Mouse (Mus musculus) ovary, postnatal 14 days (tissue): Measurements from ENCODE around the gene Syne1.
A peak's percentile ranks its signal among the peaks of the same experiment; 100 is the strongest.

Experiments used
- DNase-seq: peaks from one replicate; pipeline ENCODE4 v3.0.0; 2022; ENCODE audit warnings: low spot score

The Syne1 gene

DNA sequence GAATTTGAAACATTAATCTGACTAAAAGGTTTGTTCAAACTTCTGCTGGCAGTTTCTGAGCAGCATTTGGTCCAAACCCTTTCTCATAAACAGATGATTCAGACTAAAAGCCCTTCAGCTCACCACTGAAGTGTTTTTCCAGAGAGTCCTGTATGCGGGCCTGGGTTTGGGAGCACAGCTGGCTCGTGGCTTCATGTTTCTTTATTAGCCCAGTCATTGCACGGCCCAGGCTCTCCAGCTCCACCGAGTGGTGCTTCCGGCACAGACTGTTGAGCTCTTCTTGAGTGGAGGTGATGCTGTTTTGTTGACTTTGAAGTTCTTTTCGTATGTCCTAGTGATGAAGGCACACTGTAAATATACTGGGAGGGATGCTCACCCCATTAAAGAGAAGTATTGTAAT is 245.7 kb downstream of the Syne1 start:
- DNase-seq, result no peak

DNA sequence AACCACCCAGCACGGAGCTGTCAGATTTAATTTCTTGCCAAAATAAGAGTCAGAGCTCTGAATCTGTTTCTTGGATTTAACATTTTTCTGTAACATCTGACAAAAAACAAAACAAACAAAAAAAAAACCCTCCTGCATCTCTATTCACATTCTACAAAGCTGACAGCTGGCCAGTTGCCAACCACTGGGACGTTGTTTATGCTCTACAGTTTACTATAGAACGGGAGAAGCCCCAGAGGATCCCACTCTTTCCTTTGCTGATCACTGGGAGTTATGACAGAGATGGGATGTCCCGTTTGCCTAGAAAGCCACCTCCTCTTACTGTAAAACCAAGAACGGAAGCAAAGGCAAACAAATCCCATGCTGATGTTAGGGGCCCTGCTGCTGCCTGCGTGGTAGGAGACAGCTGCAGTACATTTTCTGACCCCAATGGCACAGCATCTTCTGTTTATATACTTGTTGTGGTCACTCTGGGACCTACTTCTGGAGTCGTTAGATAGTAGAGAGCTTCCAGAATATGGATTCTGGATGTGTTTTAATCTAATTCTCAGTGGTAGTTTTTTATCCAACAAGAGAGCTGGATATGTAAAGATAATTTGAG is 255.9 kb downstream of the Syne1 start:
- DNase-seq, result no peak

DNA sequence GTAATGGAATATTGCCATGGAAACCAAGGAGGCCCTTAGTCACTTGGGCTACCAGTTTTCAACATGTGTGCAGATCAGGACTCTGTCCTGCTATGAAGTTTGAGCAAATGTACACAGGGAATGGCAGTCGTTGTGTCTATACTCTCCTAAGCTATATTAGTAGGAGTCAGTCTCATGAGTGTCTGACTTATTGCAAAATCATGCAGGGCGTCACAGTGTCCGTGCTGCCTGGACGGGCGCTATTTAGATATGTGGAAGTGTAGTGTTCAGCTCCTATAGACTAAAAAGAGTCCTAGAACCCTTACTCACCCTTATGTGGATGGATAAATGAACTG is 261.7 kb downstream of the Syne1 start:
- no peak for DNase-seq

DNA sequence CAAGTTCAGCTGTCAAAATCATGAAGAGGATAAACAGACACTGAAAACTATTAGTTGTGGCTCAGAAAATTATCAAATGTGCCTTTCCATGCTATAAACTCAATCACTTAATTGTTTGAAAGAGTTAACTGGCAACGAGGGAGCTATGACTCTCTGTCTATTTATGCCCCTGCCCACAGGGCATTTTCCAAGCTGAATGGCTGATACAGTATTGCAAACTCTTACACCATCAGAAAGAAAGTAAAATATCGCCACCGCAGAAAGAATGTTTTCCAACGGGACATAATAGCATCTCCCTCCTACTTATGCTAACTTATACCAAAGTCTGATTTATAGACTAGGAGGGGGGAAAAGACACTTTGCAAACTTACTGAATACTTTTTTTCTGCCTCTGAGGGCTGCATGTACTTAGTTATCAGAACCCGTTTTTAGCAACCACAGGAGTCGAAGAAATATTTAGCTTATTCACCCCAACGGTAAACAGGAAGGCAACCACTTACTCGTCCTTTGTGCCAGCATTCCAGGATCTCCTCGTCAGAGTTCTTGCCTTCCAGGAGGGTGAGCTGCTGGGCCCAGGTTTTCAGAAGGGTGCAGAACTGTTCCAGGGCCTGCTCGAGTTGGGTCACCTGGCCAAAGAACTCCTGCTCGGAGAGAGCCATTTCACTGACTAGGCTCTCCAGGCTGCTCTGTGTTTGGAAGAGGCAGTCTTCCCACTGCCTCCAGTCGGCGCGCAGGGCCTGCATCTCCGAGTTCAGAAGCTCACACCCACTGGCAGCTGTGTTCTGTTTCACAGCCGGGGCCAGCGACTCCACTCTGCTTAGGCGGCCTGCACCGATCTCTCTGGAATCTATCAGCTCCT is 262.3 kb downstream of the Syne1 start:
- DNase-seq, result peak; percentile 44

DNA sequence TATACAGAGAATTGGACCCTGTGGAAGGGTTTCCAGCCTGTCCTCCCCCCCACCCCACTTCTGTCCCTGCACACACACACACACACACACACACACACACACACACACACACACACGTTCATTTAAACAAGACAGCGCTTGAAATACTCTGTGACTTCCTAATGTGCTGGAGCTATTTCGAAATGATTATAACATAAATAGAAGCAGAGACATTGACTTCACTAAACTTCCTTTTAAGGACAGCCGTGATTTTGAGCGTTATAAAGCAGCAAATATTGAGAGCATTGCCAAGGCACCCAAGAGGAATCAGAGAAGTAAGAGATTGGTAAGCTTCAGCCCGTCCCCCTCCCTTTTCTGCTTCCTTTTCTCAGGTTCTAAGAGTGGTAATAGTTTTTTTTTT is 263.0 kb downstream of the Syne1 start:
- DNase-seq, result no peak

DNA sequence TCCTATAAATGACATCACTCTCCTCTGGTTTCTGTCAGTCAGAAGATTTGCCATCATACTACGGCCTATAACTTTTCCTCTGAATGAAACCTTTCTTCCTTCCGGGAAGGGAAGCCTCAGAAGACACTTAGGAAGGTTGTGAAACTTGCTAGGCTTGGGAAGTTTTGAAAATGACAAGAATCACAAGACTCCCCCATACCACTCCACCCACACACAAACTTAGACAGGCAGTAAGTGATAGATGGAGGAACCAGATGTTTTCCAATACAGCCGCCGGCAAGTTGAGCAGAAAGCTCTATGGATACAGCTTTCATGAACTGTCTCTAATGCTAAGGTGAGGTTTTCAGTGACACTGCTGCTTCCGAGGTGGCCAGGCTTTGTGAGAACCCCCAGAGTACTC is 275.5 kb downstream of the Syne1 start:
- no peak for DNase-seq

DNA sequence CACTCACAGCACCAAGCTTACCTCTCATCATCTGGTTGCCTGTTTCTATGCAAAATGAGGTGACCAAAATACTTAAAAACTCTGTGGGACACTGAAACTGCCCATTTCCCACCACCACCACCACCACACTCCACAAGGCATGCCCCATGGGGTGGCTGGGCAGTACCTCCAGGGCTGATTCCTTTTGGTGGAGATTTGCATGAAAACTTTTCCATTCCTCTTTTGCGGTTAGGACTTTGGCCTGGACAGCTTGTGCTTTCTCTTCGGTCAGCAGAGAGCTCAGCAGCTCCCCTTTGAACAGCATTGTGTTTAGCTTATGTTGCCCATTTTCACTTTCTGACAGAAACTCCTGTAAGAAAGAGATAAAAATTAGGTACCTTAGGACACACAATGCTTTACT is 280.6 kb downstream of the Syne1 start:
- DNase-seq, result no peak

DNA sequence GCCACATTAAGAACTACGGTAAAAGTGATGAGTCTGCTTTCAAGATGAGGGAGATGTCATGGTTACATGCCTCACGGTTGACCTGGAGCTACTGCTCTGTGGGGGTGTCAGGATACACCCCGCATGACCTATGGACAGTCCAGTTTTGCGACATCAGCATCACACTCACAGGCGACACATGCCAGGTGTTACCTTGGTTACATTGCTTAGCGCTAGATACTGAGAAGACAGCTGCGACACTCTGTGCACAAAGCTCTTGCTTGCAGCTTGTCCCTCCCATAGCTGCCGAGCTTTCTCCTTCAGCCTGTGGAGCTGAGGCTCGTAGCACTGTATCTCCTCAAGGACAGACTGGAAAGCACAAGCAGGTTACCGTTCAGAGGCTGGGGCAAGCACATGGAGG is 286.9 kb downstream of the Syne1 start:
- no peak for DNase-seq

DNA sequence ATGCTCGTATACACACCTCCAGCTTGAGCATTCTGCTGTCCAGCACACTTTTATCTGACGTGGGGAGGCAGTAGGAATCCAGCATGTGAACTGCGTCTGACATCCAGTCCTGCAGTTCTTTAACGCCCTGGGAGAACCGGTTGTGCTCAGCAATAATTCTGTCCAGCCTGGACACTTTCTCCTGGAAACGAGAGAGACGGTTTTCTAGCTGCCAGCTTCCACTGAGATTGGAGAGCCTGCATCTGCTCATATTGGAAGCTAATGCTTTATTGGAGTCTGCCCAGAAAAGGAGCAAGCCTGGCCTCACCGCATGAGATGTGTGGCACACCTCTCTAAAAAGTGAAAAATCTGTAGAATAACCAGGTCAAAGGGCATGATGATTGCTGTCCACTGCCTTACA is 288.6 kb downstream of the Syne1 start:
- DNase-seq, result no peak

DNA sequence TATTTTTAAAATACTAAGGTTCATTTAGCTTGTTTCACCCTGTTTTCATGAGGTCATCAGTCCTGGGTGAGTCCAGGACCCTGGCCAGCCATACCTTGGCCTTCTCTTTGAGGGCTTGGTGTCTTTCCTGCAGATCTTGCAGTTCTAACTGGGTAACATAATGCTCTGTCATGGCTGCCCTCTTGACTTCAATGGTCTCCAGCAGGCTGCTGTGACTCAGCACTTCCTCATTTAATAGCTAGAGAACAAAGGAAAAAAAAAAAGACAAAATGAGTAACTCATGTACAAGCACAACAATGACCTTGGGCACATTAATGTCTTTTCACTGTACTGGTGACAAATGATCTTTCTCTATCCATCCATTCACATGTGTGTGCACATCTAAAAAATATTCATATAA is 294.6 kb downstream of the Syne1 start:
- DNase-seq, result no peak

DNA sequence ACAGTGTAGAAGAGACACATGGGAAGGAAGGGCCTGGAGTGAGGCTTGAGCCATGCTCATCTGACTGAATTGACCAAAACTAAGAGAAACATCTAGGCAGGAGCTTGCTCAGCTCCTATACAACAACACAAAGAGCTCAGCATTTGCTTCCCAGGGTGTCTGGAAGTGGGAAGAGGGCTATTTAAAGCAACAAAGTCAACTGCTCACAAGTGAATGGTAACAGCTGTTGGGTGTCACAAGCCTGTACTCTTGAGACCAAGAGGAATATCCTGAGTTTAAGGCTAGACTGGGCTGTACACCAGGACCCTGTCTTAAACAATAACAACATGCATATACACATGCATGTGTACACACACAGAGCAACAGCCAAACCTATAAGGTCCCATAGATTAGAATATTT is 297.5 kb downstream of the Syne1 start:
- DNase-seq, result no peak

DNA sequence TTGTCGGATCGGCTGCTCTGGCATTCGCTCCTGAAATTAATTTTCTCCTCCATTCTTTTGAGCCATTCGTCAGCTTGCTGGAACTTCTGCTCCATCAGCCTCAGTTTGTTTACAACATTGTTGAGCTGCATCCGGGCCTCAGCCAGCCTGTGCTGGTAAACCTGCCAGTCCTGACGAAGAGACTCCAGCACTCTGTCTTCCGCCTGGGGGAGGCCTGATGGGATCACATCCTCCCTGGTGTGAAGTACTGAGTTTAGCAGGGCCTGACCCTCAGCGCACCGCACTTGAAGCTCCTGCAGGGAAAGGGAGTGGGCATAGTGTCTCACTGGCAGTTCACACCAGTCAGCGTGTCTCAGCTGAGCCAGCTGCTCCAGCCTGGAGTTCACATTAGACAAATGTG is 300.6 kb downstream of the Syne1 start:
- DNase-seq, result no peak

DNA sequence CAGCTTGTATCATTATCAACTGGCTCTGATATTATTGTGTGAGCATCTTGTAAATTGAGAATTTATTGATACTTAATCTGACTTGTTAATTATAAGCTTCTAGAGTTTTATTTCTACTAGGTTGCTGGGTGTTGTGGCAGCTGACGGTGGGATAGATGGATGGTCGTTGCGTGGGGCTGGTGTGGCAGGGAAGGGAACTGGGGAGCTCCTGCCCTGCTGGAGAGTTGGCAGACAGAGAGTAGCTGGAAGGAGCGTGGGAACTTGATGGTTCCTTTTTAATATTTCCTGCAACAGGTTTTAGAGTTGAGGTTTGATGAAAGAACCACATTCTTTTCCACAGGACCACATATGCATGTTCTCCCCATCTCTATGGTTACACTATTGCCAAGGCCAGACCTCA is 311.6 kb downstream of the Syne1 start:
- DNase-seq, result no peak

DNA sequence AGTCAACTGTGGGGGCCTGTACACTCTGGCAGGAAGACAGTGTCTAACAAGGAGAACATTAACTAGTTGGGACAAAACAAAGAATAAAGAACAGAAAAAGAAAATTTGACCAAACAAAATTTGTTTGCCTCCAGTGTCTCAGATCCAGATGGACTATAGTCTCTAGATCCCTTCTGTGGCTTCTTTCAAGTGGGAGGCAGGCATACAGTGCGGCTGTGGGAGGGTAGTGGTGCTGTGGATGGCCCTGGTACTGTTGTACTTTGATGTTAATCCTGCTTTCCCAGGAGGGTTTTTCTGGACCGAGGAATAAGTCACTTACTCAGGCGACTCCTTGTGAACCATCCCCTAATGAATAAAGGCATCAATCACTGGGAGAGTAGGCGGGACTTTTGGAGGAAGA is 314.4 kb downstream of the Syne1 start:
- no peak for DNase-seq

DNA sequence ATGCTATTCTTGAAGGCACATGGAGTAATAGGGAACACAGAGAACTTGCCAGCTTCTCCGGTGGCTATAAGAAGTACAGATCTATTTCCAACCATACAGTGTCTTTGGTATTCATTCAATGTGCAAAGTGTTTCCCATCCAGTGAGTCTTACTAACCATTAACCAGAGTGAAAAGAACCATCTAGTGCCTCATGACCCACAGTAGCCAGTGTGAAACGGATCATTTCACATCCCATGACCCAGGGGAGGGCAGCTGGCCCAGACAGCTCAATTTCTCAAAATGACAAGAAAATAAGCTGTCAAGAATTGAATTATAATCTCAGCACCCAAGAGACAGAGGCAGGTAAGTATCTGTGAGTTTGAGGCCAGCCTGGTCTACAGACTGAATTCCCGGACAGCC is 315.1 kb downstream of the Syne1 start:
- no peak for DNase-seq

DNA sequence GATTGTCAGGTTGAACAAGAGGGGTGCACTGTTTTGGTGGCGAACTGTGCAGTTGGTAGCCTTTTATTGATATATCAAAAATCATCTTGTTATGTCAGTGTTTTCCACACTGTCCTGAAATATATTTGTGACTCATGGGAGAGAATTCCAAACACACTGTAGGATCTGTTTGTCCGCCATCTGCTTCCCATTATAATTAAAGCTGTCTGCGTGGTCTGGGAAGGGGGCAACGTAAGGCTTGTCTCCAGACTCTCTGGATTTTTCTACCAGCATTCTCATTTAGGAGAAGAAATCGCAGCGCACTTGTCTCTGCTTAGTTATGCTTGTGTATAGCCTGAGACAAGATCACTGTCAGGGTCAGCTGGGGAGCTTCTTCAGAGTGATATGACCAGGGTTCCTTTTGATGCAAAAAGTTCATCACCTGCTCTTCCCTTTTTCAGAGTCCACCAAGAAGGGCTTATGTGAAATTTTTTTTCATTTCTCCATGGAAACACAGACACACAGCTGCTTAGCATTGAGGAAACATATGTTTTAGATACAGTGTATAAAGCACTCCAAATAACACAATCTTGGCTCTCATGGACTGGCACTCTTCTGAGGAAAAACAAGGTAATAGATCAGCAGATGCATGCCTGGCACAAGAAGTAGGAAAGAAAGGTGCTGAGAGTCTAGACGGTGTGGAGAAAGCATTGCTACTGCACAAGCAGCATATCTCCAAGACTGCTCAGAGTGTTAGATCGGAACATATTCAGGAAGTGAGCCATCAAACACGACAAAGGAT is 316.4 kb downstream of the Syne1 start:
- DNase-seq, result no peak

DNA sequence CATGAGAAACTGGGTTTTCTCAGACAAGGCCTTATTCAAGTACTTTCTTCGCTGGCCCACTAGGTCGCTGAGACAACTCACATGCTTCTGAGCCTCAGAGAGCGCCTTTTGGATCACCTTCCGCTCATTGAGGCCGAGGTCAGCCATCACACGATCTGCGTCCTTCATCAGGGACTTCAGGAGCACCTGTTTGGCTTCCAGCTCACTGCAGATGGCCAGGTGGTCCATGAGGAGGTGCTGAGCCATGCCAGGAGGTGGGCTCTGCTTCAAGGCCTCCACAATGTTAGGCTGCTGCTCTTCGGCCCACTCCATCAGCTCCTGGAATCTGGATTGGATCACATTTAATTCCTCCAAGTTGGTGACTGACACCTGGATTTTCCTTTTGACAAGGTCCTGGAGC is 322.2 kb downstream of the Syne1 start:
- no peak for DNase-seq

DNA sequence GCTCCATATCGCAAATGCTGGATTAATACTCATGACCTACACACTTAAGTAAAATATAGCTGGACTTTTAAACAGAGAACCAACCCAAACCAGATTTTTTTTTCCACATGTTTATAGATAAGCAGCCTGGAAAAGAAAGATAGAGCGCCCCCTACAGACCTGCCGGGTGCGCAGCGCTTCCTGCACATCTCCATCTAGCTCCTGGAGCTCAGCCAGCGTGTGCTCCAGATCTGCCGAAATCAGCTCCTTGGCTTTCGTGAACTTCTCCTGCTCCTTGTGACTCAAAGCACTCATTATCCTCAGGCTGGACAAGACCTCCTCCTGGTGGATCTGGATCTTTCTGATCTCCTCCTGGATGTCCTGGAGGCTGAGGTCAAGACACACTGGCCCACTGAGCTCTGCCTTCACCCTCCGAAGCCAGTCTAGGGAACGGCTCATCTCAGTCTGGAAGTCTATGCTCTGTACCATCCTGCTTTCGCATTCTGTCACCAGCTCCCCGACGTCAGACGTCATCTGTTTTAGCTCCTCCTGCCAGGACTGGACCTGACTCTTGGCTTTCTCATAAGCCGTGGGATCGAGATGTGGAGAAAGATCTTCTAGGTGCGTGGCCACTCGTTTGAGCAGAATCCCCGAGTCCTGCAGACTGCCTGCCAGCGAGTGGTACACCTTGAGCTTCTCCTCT is 323.7 kb downstream of the Syne1 start:
- DNase-seq, result no peak

DNA sequence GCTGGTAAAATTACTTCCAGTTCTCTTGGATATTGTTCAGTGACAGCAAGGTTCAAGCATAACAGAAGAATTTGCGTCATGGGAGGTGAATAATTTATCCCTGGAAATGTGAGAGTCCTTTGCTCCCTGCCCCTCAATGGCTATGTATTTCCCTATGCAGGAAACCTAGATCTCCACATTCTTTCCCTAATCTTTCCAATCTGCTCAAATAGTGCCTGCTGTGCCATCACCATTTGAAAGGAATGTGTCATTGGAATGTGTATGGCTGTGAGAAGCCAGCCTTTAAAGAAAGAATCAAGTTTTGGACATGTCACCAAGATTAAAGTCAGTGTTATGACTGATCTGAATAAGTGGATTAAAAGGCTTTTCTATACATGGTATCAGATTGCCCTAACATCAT is 335.3 kb downstream of the Syne1 start:
- no peak for DNase-seq

DNA sequence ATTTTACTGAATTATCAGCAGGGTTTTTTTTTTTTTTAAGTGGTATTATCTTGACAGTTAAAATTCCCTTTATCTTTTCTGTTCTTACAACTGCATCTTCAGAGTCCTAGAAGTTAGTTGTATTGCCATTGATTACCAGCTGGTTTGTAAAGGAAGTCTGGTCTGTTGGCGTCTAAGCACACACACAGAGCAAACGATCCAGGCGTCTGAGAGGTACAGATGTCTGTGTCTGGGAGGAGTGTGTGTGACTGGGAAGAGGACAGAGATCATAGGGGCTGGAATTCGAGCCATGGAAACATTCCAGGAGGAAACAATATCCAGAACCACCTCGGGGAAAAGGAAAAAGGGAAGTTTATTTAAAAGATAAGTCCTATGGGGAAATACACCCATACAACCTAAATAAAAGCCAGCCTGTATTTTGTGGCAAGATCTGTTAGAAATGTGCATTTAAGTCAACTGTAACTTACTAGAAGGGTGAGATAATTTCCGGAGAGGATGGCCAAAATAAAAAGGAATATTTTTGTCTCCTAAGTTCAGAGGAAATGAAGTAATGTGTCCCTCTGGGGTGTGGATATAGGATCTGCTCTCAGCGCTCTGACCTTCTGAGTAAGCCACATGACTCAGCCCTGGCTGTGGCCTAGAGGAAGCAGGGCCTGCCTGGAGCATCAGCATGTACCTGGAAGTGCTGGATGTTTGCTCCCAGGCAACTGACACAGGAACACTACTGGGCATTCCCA is 343.2 kb downstream of the Syne1 start:
- no peak for DNase-seq

DNA sequence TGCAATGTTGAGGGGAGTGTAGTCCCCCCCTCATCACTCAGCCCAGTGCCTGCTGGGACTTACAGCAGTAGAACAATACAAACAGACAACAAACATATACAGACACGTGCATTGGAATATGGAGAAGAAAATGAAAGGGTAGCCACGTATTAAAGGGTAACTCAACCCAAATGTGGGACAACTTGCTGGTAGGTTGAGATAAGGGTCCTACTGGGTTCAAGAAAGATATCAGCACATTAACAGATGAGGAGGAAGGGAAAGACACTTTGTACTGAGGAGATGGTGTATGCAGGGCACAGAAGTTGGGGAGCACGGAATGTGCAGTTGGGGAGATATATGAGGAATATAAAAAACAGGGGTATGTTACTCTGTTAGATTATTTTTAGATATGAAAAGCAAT is 345.3 kb downstream of the Syne1 start:
- DNase-seq, result no peak

DNA sequence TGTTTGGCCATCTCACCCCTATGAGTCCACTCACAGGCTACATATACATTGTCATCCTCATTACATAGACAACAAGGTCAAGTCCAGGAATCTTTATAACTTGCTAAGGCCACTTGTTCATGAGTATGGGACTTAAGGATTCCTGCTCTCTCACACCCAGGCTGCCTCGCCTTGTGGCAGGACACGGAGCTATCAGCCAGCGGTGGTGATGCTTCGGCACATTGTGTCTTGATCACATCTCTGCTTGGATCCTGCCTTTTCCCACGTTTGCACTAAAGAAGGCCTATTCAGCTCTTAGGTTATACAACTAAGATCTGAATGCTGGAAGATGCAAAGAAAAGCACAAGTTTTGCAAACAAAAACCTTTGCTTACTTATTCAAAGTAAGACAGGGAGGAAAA is 345.7 kb downstream of the Syne1 start:
- DNase-seq, result no peak
